Mouse (Mus musculus): ENCODE measurements at regions not wholly inside any gene's neighbourhood (a gene's known extent, or its start where the extent isn't known, plus 50 kb on each side); places are given as distances from the start of the nearest gene placed in this dataset.
"Not testable (repeated sequence)": the region's sequence is repeated elsewhere in the genome, so short reads cannot be mapped to it uniquely, and the experiment has no call there.

GRCm38 (mm10) chr7:137576251-137576650 lies 138.8 kb downstream of the Glrx3 start:
- no peaks in the 10 kb centered on the region for H3K9me3 ChIP-seq (ENCODE audit: control insufficient read depth, low read length)
- H3K4me1 ChIP-seq (ENCODE audit: control insufficient read depth, insufficient read depth, low read length), result no peaks in the 10 kb centered on the region
- WGBS, result 71% methylated on average over 6 of the region's 6 CpGs
- no peaks in the 10 kb centered on the region for H3K27me3 ChIP-seq (ENCODE audit: control insufficient read depth, insufficient read depth, low read length)
- no peaks in the 10 kb centered on the region for H3K36me3 ChIP-seq (ENCODE audit: control insufficient read depth, insufficient read depth, low read length)
- no peak overlapping the region for H3K4me3 ChIP-seq (ENCODE audit: low read depth, low read length)
- ATAC-seq (ENCODE audit: low read depth), result no peak
- no peak overlapping the region for H3K9ac ChIP-seq (replicated peaks; ENCODE audit: low read depth, low read length)
- H3K4me2 ChIP-seq (ENCODE audit: low read depth, low read length), result no peak overlapping the region
- H3K27ac ChIP-seq (ENCODE audit: low read depth, low read length), result no peak overlapping the region

GRCm38 (mm10) chr7:137583556-137583955 lies 146.1 kb downstream of the Glrx3 start:
- Histone ChIP-seq H3K36me3 (ENCODE audit: control insufficient read depth, insufficient read depth, low read length) (no peaks in the 10 kb centered on the region), H3K9me3 (ENCODE audit: control insufficient read depth, low read length) (no peaks in the 10 kb centered on the region), H3K27ac (ENCODE audit: low read depth, low read length) (no peak overlapping the region), H3K4me2 (ENCODE audit: low read depth, low read length) (no peak overlapping the region), H3K4me1 (ENCODE audit: control insufficient read depth, insufficient read depth, low read length) (no peaks in the 10 kb centered on the region), H3K4me3 (ENCODE audit: low read depth, low read length) (no peak overlapping the region), H3K27me3 (ENCODE audit: control insufficient read depth, insufficient read depth, low read length) (no peaks in the 10 kb centered on the region), H3K9ac (replicated peaks; ENCODE audit: low read depth, low read length) (no peak overlapping the region)
- ATAC-seq (ENCODE audit: low read depth), result no peak
- 86% methylated on average over 2 of the region's 2 CpGs for WGBS

- H3K4me3 ChIP-seq (ENCODE audit: low read depth, low read length); H3K4me1 ChIP-seq (ENCODE audit: control insufficient read depth, insufficient read depth, low read length); H3K4me2 ChIP-seq (ENCODE audit: low read depth, low read length); H3K27ac ChIP-seq (ENCODE audit: low read depth, low read length); H3K9me3 ChIP-seq (ENCODE audit: control insufficient read depth, low read length); H3K9ac ChIP-seq (replicated peaks; ENCODE audit: low read depth, low read length); H3K36me3 ChIP-seq (ENCODE audit: control insufficient read depth, insufficient read depth, low read length); H3K27me3 ChIP-seq (ENCODE audit: control insufficient read depth, insufficient read depth, low read length); ATAC-seq (ENCODE audit: low read depth): not testable (repeated sequence)
- WGBS, result 90% methylated on average over 4 of the region's 4 CpGs
Observed at GRCm38 (mm10) chr7:137584916-137585315, 147.5 kb downstream of the Glrx3 start.

- ATAC-seq (ENCODE audit: low read depth), result no peak
- Histone ChIP-seq H3K27ac (ENCODE audit: low read depth, low read length) (no peak overlapping the region), H3K27me3 (ENCODE audit: control insufficient read depth, insufficient read depth, low read length) (no peaks in the 10 kb centered on the region), H3K9me3 (ENCODE audit: control insufficient read depth, low read length) (no peaks in the 10 kb centered on the region), H3K4me3 (ENCODE audit: low read depth, low read length) (no peak overlapping the region), H3K36me3 (ENCODE audit: control insufficient read depth, insufficient read depth, low read length) (no peaks in the 10 kb centered on the region), H3K4me1 (ENCODE audit: control insufficient read depth, insufficient read depth, low read length) (0 out of 2 replicates have a peak, but pooled peaks cover 3% of the 10 kb centered on the region), H3K9ac (replicated peaks; ENCODE audit: low read depth, low read length) (no peak overlapping the region), H3K4me2 (ENCODE audit: low read depth, low read length) (no peak overlapping the region)
- 49% methylated on average over 8 of the region's 8 CpGs for WGBS
Observed at GRCm38 (mm10) chr7:137593570-137593969, 156.2 kb downstream of the Glrx3 start.

GRCm38 (mm10) chr7:137595567-137595966 lies 158.2 kb downstream of the Glrx3 start:
- Histone ChIP-seq H3K4me3 (ENCODE audit: low read depth, low read length) (no peak overlapping the region), H3K27ac (ENCODE audit: low read depth, low read length) (peak overlapping the region; percentile 10; the same call in 1 of the 2 replicates), H3K9ac (replicated peaks; ENCODE audit: low read depth, low read length) (no peak overlapping the region), H3K36me3 (ENCODE audit: control insufficient read depth, insufficient read depth, low read length) (no peaks in the 10 kb centered on the region), H3K4me2 (ENCODE audit: low read depth, low read length) (no peak overlapping the region), H3K27me3 (ENCODE audit: control insufficient read depth, insufficient read depth, low read length) (no peaks in the 10 kb centered on the region), H3K9me3 (ENCODE audit: control insufficient read depth, low read length) (no peaks in the 10 kb centered on the region), H3K4me1 (ENCODE audit: control insufficient read depth, insufficient read depth, low read length) (0 out of 2 replicates have a peak, but pooled peaks cover 3% of the 10 kb centered on the region)
- no peak for ATAC-seq (ENCODE audit: low read depth)
- 65% methylated on average over 4 of the region's 4 CpGs for WGBS

GRCm38 (mm10) chr7:137596161-137596560 lies 158.7 kb downstream of the Glrx3 start:
- Histone ChIP-seq H3K9me3 (ENCODE audit: control insufficient read depth, low read length) (no peaks in the 10 kb centered on the region), H3K27me3 (ENCODE audit: control insufficient read depth, insufficient read depth, low read length) (no peaks in the 10 kb centered on the region), H3K4me2 (ENCODE audit: low read depth, low read length) (no peak overlapping the region), H3K36me3 (ENCODE audit: control insufficient read depth, insufficient read depth, low read length) (no peaks in the 10 kb centered on the region), H3K9ac (replicated peaks; ENCODE audit: low read depth, low read length) (no peak overlapping the region), H3K27ac (ENCODE audit: low read depth, low read length) (peak overlapping the region; percentile 10; the same call in 1 of the 2 replicates), H3K4me3 (ENCODE audit: low read depth, low read length) (no peak overlapping the region), H3K4me1 (ENCODE audit: control insufficient read depth, insufficient read depth, low read length) (0 out of 2 replicates have a peak, but pooled peaks cover 3% of the 10 kb centered on the region)
- ATAC-seq (ENCODE audit: low read depth), result no peak
- WGBS, result 9% methylated on average over 7 of the region's 7 CpGs

- ATAC-seq (ENCODE audit: low read depth), result peak; percentile 77; the same call in 1 of the 2 replicates
- Histone ChIP-seq H3K27ac (ENCODE audit: low read depth, low read length) (no peak overlapping the region), H3K4me1 (ENCODE audit: control insufficient read depth, insufficient read depth, low read length) (no peaks in the 10 kb centered on the region), H3K9me3 (ENCODE audit: control insufficient read depth, low read length) (no peaks in the 10 kb centered on the region), H3K27me3 (ENCODE audit: control insufficient read depth, insufficient read depth, low read length) (no peaks in the 10 kb centered on the region), H3K4me2 (ENCODE audit: low read depth, low read length) (no peak overlapping the region), H3K9ac (replicated peaks; ENCODE audit: low read depth, low read length) (no peak overlapping the region), H3K36me3 (ENCODE audit: control insufficient read depth, insufficient read depth, low read length) (no peaks in the 10 kb centered on the region), H3K4me3 (ENCODE audit: low read depth, low read length) (no peak overlapping the region)
- WGBS, result 10% methylated on average over 8 of the region's 8 CpGs
Observed at GRCm38 (mm10) chr7:137603039-137603438, 165.6 kb downstream of the Glrx3 start.

GRCm38 (mm10) chr7:137609752-137610151 lies 172.3 kb downstream of the Glrx3 start:
- Histone ChIP-seq H3K9me3 (ENCODE audit: control insufficient read depth, low read length) (no peaks in the 10 kb centered on the region), H3K27me3 (ENCODE audit: control insufficient read depth, insufficient read depth, low read length) (no peaks in the 10 kb centered on the region), H3K4me2 (ENCODE audit: low read depth, low read length) (no peak overlapping the region), H3K27ac (ENCODE audit: low read depth, low read length) (no peak overlapping the region), H3K4me1 (ENCODE audit: control insufficient read depth, insufficient read depth, low read length) (no peaks in the 10 kb centered on the region), H3K4me3 (ENCODE audit: low read depth, low read length) (no peak overlapping the region), H3K9ac (replicated peaks; ENCODE audit: low read depth, low read length) (no peak overlapping the region), H3K36me3 (ENCODE audit: control insufficient read depth, insufficient read depth, low read length) (no peaks in the 10 kb centered on the region)
- 72% methylated on average over 6 of the region's 6 CpGs for WGBS
- ATAC-seq (ENCODE audit: low read depth), result no peak

GRCm38 (mm10) chr7:137611363-137611762 lies 173.9 kb downstream of the Glrx3 start:
- H3K27ac ChIP-seq (ENCODE audit: low read depth, low read length), result no peak overlapping the region
- no peaks in the 10 kb centered on the region for H3K9me3 ChIP-seq (ENCODE audit: control insufficient read depth, low read length)
- no peak for ATAC-seq (ENCODE audit: low read depth)
- no peaks in the 10 kb centered on the region for H3K27me3 ChIP-seq (ENCODE audit: control insufficient read depth, insufficient read depth, low read length)
- H3K9ac ChIP-seq (replicated peaks; ENCODE audit: low read depth, low read length), result no peak overlapping the region
- no peak overlapping the region for H3K4me3 ChIP-seq (ENCODE audit: low read depth, low read length)
- 80% methylated on average over 6 of the region's 6 CpGs for WGBS
- no peaks in the 10 kb centered on the region for H3K4me1 ChIP-seq (ENCODE audit: control insufficient read depth, insufficient read depth, low read length)
- no peak overlapping the region for H3K4me2 ChIP-seq (ENCODE audit: low read depth, low read length)
- no peaks in the 10 kb centered on the region for H3K36me3 ChIP-seq (ENCODE audit: control insufficient read depth, insufficient read depth, low read length)

Data from neural tube, embryonic 14.5 days (tissue).